Mouse (Mus musculus) olfactory bulb, adult 2 months (tissue): ENCODE data around the gene Gm13889. TPM values are rescaled to one million over a fixed set of nuclear protein-coding genes. Genes with fewer than 3 reads are reported as not detected.

ENCODE experiments used
- H3K27ac ChIP-seq: fragments of 200-500 bp; 2 replicates; pipeline ENCODE4 v1.5.1; 2012; ENCODE audit warnings: low read depth, low read length; ENCODE audit not compliant: insufficient read depth
- H3K4me1 ChIP-seq: fragments of 200-500 bp; 2 replicates; pipeline ENCODE4 v1.6.1; 2012; ENCODE audit warnings: low read length; ENCODE audit not compliant: control insufficient read depth, insufficient read depth
- H3K4me3 ChIP-seq: fragments of 200-500 bp; 2 replicates; pipeline ENCODE4 v1.5.1; 2012; ENCODE audit warnings: mild to moderate bottlenecking, low read depth, low read length, moderate library complexity; ENCODE audit not compliant: insufficient read depth
- CTCF ChIP-seq: fragments of 200-500 bp; IDR thresholded peaks from 2 replicates; pipeline ENCODE4 v1.5.1; 2012; ENCODE audit warnings: low read depth, mild to moderate bottlenecking, low read length, moderate library complexity; ENCODE audit not compliant: insufficient read depth
- POLR2A ChIP-seq: fragments of 200-500 bp; IDR thresholded peaks from 2 replicates; pipeline ENCODE4 v1.6.1; 2012; ENCODE audit warnings: mild to moderate bottlenecking, low read depth, low read length, moderate library complexity; ENCODE audit not compliant: insufficient read depth
- WGBS: fragments of 180-500 bp; shearing (Covaris S2); methylation state at CpG from one replicate; pipeline ENCODE4 v1.1.7; 2018; 5-methylcytosine and 5-hydroxymethylcytosine counted together
- polyA plus RNA-seq: library from polyadenylated mRNA; stranded (reverse); fragments of >200 nt; gene quantifications from 2 replicates; pipeline ENCODE4 v1.2.4, GENCODE M21; 2012; ENCODE audit warnings: low replicate concordance; ENCODE audit not compliant: missing spikeins, insufficient read depth, insufficient read length

Gene Gm13889
- polyA plus RNA-seq = not detected in 2 replicates

GRCm38 (mm10) chr2:93956908-93957784 lies at the start of gene Gm13889:
Gene Gm13889 (minus strand): TSS chr2:93957201.
- H3K27ac ChIP-seq = peak within 1 kb of the TSS; percentile 99
- peak within 1 kb of the TSS; percentile 75 for H3K4me3 ChIP-seq
- peaks cover 32% of the 10 kb centered on the region for H3K4me1 ChIP-seq
- TF ChIP-seq POLR2A = peak; percentile 98
- no peak for TF ChIP-seq CTCF
- 1% methylated on average over 55 of the region's 62 CpGs for WGBS

GRCm38 (mm10) chr2:94002331-94002730 lies 45.3 kb upstream of the Gm13889 start:
- 0% methylated on average over 2 of the region's 2 CpGs for WGBS
- no peak overlapping the region for H3K4me3 ChIP-seq

GRCm38 (mm10) chr2:94001918-94002317 lies 44.9 kb upstream of the Gm13889 start:
- Histone ChIP-seq H3K27ac (no peak overlapping the region), H3K4me3 (no peak overlapping the region), H3K4me1 (no peaks in the 10 kb centered on the region; the same call in 1 of the 2 replicates)
- 56% methylated on average over 4 of the region's 4 CpGs for WGBS
- TF ChIP-seq POLR2A (no peak), CTCF (no peak)

More at GRCm38 (mm10) chr2:94002331-94002730, 45.3 kb upstream of the Gm13889 start:
- Histone ChIP-seq H3K4me1 (no peaks in the 10 kb centered on the region; the same call in 1 of the 2 replicates), H3K27ac (no peak overlapping the region)
- no peak for TF ChIP-seq CTCF
- TF ChIP-seq POLR2A = no peak

- Histone ChIP-seq H3K27ac (no peak overlapping the region), H3K4me1 (no peaks in the 10 kb centered on the region; the same call in none of the 2 replicates), H3K4me3 (no peak overlapping the region)
- TF ChIP-seq POLR2A (no peak), CTCF (no peak)
- 88% methylated on average over 6 of the region's 6 CpGs for WGBS
Observed at GRCm38 (mm10) chr2:94001411-94001810, 44.4 kb upstream of the Gm13889 start.

- TF ChIP-seq POLR2A (no peak), CTCF (no peak)
- WGBS = 93% methylated on average over 6 of the region's 6 CpGs
- Histone ChIP-seq H3K27ac (no peak within 1 kb of the TSS), H3K4me1 (peaks cover 8% of the 10 kb centered on the region), H3K4me3 (no peak within 1 kb of the TSS)
Observed at GRCm38 (mm10) chr2:93996254-93996653, 39.3 kb upstream of the Gm13889 start, which contains the start of gene Gm27027. Gene Gm27027 (minus strand): TSS chr2:93996354.

GRCm38 (mm10) chr2:93992810-93993209 lies 35.8 kb upstream of the Gm13889 start:
- WGBS = 12% methylated on average over 3 of the region's 3 CpGs
- peaks cover 12% of the 10 kb centered on the region for H3K4me1 ChIP-seq
- H3K4me3 ChIP-seq = no peak overlapping the region
- peak overlapping the region; percentile 90 for H3K27ac ChIP-seq
- TF ChIP-seq POLR2A (no peak), CTCF (no peak)

- TF ChIP-seq CTCF = no peak
- no peak for TF ChIP-seq POLR2A
- peak overlapping the region; percentile 90 for H3K27ac ChIP-seq
- H3K4me1 ChIP-seq = peaks cover 12% of the 10 kb centered on the region
- 8% methylated on average over 5 of the region's 5 CpGs for WGBS
- H3K4me3 ChIP-seq = no peak overlapping the region
Observed at GRCm38 (mm10) chr2:93992259-93992658, 35.3 kb upstream of the Gm13889 start.

GRCm38 (mm10) chr2:93991336-93991735 lies 34.3 kb upstream of the Gm13889 start:
- TF ChIP-seq POLR2A = no peak
- H3K4me1 ChIP-seq = peaks cover 12% of the 10 kb centered on the region
- no peak overlapping the region for H3K4me3 ChIP-seq
- 71% methylated on average over 3 of the region's 3 CpGs for WGBS
- peak overlapping the region; percentile 76 for H3K27ac ChIP-seq

- no peak overlapping the region for H3K27ac ChIP-seq
- no peak for TF ChIP-seq POLR2A
- no peak for TF ChIP-seq CTCF
- no peak overlapping the region for H3K4me3 ChIP-seq
- WGBS = 85% methylated on average over 2 of the region's 2 CpGs
- peaks cover 10% of the 10 kb centered on the region for H3K4me1 ChIP-seq
Observed at GRCm38 (mm10) chr2:93988440-93988839, 31.4 kb upstream of the Gm13889 start.
